Mouse (Mus musculus): ENCODE measurements at regions not wholly inside any gene's neighbourhood (a gene's known extent, or its start where the extent isn't known, plus 50 kb on each side); places are given as distances from the start of the nearest gene placed in this dataset.

GRCm38 (mm10) chr13:35283959-35284358 lies 257.1 kb upstream of the Eci2 start:
- no peak overlapping the region for H3K4me2 ChIP-seq (ENCODE audit: insufficient read depth, low read depth, poor library complexity, severe bottlenecking)
- H3K79me2 ChIP-seq (replicated peaks; ENCODE audit: control insufficient read depth, extremely low read depth, insufficient read depth, poor library complexity, severe bottlenecking) = no peaks in the 10 kb centered on the region
- H3K9me3 ChIP-seq (replicated peaks; ENCODE audit: low read length) = no peaks in the 10 kb centered on the region
- dilution Hi-C loops (cut with MboI; ENCODE audit: extremely low pct_ligation_motif_present, extremely low pct_unique_long_range_greater_than_20kb, low sequenced_read_pairs) (no loop called here), in situ Hi-C loops (cut with MboI; ENCODE audit: low pct_ligation_motif_present, low pct_unique_long_range_greater_than_20kb, low sequenced_read_pairs) (no loop called here)
- no peak for TF ChIP-seq ZNF384 (IDR thresholded peaks at IDR 0.05; ENCODE audit: low read depth, low read length)
- no peak for TF ChIP-seq MAFK (IDR thresholded peaks at IDR 0.05; ENCODE audit: insufficient replicate concordance, low read length)
- no peak for TF ChIP-seq HCFC1 (IDR thresholded peaks at IDR 0.05; ENCODE audit: low read depth, low read length)
- no peak for TF ChIP-seq PAX5 (IDR thresholded peaks at IDR 0.05; ENCODE audit: low read length)
- TF ChIP-seq RCOR1 (conservative IDR thresholded peaks at IDR 0.05; ENCODE audit: low read depth, low read length) = no peak
- no peak for TF ChIP-seq IRF4 (IDR thresholded peaks at IDR 0.05; ENCODE audit: low read depth, low read length)
- TF ChIP-seq NRF1 (IDR thresholded peaks at IDR 0.05; ENCODE audit: low read depth, low read length) = no peak
- no peak for TF ChIP-seq MXI1 (IDR thresholded peaks at IDR 0.05; ENCODE audit: low read depth, low read length)
- TF ChIP-seq UBTF (IDR thresholded peaks at IDR 0.05; ENCODE audit: low read depth, low read length) = no peak
- no peak for TF ChIP-seq POLR2AphosphoS2 (IDR thresholded peaks at IDR 0.05; ENCODE audit: low read depth, low read length)
- TF ChIP-seq USF2 (conservative IDR thresholded peaks at IDR 0.05; ENCODE audit: low read depth, low read length) = no peak
- 0 out of 2 replicates have a peak, but pooled peaks have one; percentile 28 for TF ChIP-seq EP300 (IDR thresholded peaks at IDR 0.05; ENCODE audit: low read length)
- no peak for TF ChIP-seq TBP (conservative IDR thresholded peaks at IDR 0.05; ENCODE audit: low read depth, low read length)
- TF ChIP-seq SIN3A (IDR thresholded peaks at IDR 0.05; ENCODE audit: low read length) = no peak
- no peak for TF ChIP-seq USF1 (IDR thresholded peaks at IDR 0.05; ENCODE audit: low read depth, low read length)
- TF ChIP-seq CHD2 (IDR thresholded peaks at IDR 0.05; ENCODE audit: low read length) = no peak
- TF ChIP-seq SMC3 (IDR thresholded peaks at IDR 0.05; ENCODE audit: low read depth, low read length) = no peak
- peak; percentile 42; the same call in 1 of the 2 replicates for TF ChIP-seq BHLHE40 (IDR thresholded peaks at IDR 0.05; ENCODE audit: low read depth, low read length)
- 0 out of 2 replicates have a peak, but pooled peaks have one; percentile 21 for TF ChIP-seq MEF2A (IDR thresholded peaks at IDR 0.05; ENCODE audit: borderline replicate concordance, low read depth, low read length)
- TF ChIP-seq ETS1 (conservative IDR thresholded peaks at IDR 0.05; ENCODE audit: low read depth, low read length) = peak; percentile 60
- no peak for TF ChIP-seq GABPA (IDR thresholded peaks at IDR 0.05; ENCODE audit: insufficient replicate concordance, low read depth, low read length)
- TF ChIP-seq TCF12 (IDR thresholded peaks at IDR 0.05; ENCODE audit: low read depth, low read length) = no peak
- no peak overlapping the region for H3K4me3 ChIP-seq (replicated peaks in 1 of 3; ENCODE audit: low read depth in 2 of 3, low read length in 2 of 3, poor library complexity in 1 of 3)
- peaks cover 5 to 27% of the 10 kb centered on the region in 2 experiments for H3K4me1 ChIP-seq (ENCODE audit: control insufficient read depth in 1 of 2, insufficient read depth in 2 of 2)
- H3K27me3 ChIP-seq (replicated peaks) = no peaks in the 10 kb centered on the region
- no peaks in the 10 kb centered on the region for H3K36me3 ChIP-seq (replicated peaks in 1 of 2; ENCODE audit: control insufficient read depth in 1 of 2, insufficient read depth in 1 of 2, low read length in 1 of 2)
- H3K9ac ChIP-seq (ENCODE audit: insufficient read depth, low read depth) = no peak overlapping the region
- no peak overlapping the region for H3K27ac ChIP-seq (ENCODE audit: insufficient read depth, low read depth)
- peak; percentile 60 for DNase-seq (ENCODE audit: extremely low read depth)

GRCm38 (mm10) chr13:35302088-35302487 lies 275.2 kb upstream of the Eci2 start:
- Histone ChIP-seq H3K9me3 (replicated peaks; ENCODE audit: low read length) (no peaks in the 10 kb centered on the region), H3K36me3 (replicated peaks in 1 of 2; ENCODE audit: control insufficient read depth in 1 of 2, insufficient read depth in 1 of 2, low read length in 1 of 2) (no peaks in the 10 kb centered on the region), H3K4me3 (replicated peaks in 1 of 3; ENCODE audit: low read depth in 2 of 3, low read length in 2 of 3, poor library complexity in 1 of 3) (no peak overlapping the region), H3K4me1 (ENCODE audit: control insufficient read depth in 1 of 2, insufficient read depth in 2 of 2) (no peaks in the 10 kb centered on the region), H3K27me3 (replicated peaks) (no peaks in the 10 kb centered on the region), H3K79me2 (replicated peaks; ENCODE audit: control insufficient read depth, extremely low read depth, insufficient read depth, poor library complexity, severe bottlenecking) (no peaks in the 10 kb centered on the region), H3K4me2 (ENCODE audit: insufficient read depth, low read depth, poor library complexity, severe bottlenecking) (no peak overlapping the region), H3K27ac (ENCODE audit: insufficient read depth, low read depth) (no peak overlapping the region), H3K9ac (ENCODE audit: insufficient read depth, low read depth) (no peak overlapping the region)
- no peak for DNase-seq (ENCODE audit: extremely low read depth)
- in situ Hi-C loops (cut with MboI; ENCODE audit: low pct_ligation_motif_present, low pct_unique_long_range_greater_than_20kb, low sequenced_read_pairs) = no loop called here
- TF ChIP-seq RCOR1 (conservative IDR thresholded peaks at IDR 0.05; ENCODE audit: low read depth, low read length) (no peak), GABPA (IDR thresholded peaks at IDR 0.05; ENCODE audit: insufficient replicate concordance, low read depth, low read length) (no peak), MYC (IDR thresholded peaks at IDR 0.05; ENCODE audit: low read depth, low read length) (no peak), CHD2 (IDR thresholded peaks at IDR 0.05; ENCODE audit: low read length) (no peak), SIN3A (IDR thresholded peaks at IDR 0.05; ENCODE audit: low read length) (no peak), POLR2A (IDR thresholded peaks at IDR 0.05; ENCODE audit: low read depth, low read length) (no peak), RAD21 (IDR thresholded peaks at IDR 0.05; ENCODE audit: low read depth, low read length) (no peak), JUND (conservative IDR thresholded peaks at IDR 0.05; ENCODE audit: low read depth, low read length) (no peak), POLR2AphosphoS2 (IDR thresholded peaks at IDR 0.05; ENCODE audit: low read depth, low read length) (no peak), HCFC1 (IDR thresholded peaks at IDR 0.05; ENCODE audit: low read depth, low read length) (no peak), NELFE (IDR thresholded peaks at IDR 0.05; ENCODE audit: low read depth, low read length) (no peak), E2F4 (IDR thresholded peaks at IDR 0.05; ENCODE audit: insufficient replicate concordance, low read depth, low read length) (no peak), MEF2A (IDR thresholded peaks at IDR 0.05; ENCODE audit: borderline replicate concordance, low read depth, low read length) (no peak), TBP (conservative IDR thresholded peaks at IDR 0.05; ENCODE audit: low read depth, low read length) (no peak), PAX5 (IDR thresholded peaks at IDR 0.05; ENCODE audit: low read length) (no peak), UBTF (IDR thresholded peaks at IDR 0.05; ENCODE audit: low read depth, low read length) (no peak), EP300 (IDR thresholded peaks at IDR 0.05; ENCODE audit: low read length) (no peak), NRF1 (IDR thresholded peaks at IDR 0.05; ENCODE audit: low read depth, low read length) (no peak), CHD1 (IDR thresholded peaks at IDR 0.05; ENCODE audit: low read depth, low read length) (no peak), ELF1 (IDR thresholded peaks at IDR 0.05; ENCODE audit: low read depth, low read length) (no peak)
- dilution Hi-C loops (cut with MboI; ENCODE audit: extremely low pct_ligation_motif_present, extremely low pct_unique_long_range_greater_than_20kb, low sequenced_read_pairs) = no loop called here

Measured in CH12.LX (cell line).